Mouse (Mus musculus) neutrophil, adult 5-6 weeks (primary cell): ENCODE results near the gene Rapgef1. TPM values are rescaled to one million over a fixed set of nuclear protein-coding genes. Genes with fewer than 3 reads are reported as not detected.

Source experiments
- ATAC-seq: fragments of 151-379, 151-347 bp; 2 replicates; pipeline ENCODE4 v1.8.0; 2017; ENCODE audit warnings: mild to moderate bottlenecking, moderate TSS enrichment; ENCODE audit not compliant: insufficient number of reproducible peaks, poor library complexity, low FRiP score, severe bottlenecking; ENCODE audit errors: extremely low read depth
- total RNA-seq: library from RNA; stranded (forward); fragments of 200-1000 nt; gene quantifications from 2 replicates; pipeline ENCODE4 v1.2.3, GENCODE M21; 2017

Rapgef1 gene
- total RNA-seq, 1 experiment from 2014 or later = 93.5 TPM

DNA sequence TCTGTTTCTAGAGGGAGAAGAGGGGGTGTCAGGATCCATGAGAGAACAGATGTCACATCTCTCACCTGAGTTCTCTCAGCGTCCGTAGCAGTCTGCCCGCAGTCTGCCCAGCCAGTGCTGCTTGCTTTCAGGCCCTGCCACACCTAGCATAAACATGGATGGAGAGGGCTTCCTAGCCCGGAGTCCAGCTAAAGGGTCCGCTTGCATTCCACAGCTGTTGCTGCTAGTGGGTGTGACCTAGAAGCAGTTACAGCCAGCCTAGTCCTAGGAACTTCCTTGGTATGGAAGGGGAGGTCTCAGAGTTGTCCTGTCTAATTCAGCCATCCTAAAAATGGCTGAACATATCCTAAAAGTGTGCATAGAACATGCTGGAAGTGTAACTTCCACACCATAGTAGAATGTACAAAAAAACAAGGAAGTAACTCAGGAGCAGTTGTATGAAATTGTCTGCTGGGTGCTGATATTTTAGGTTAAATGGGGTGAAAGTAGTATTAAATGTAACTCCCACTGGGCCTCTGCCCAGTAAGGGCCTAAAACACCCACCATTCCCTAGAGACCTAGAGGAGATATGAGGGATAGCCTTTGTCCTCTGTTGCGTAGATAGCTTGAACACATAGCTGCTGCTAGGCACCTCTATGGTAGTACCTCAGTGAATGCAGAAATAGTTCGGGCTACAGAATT, 48.6 kb downstream of the Rapgef1 start:
- ATAC-seq = no peak

DNA sequence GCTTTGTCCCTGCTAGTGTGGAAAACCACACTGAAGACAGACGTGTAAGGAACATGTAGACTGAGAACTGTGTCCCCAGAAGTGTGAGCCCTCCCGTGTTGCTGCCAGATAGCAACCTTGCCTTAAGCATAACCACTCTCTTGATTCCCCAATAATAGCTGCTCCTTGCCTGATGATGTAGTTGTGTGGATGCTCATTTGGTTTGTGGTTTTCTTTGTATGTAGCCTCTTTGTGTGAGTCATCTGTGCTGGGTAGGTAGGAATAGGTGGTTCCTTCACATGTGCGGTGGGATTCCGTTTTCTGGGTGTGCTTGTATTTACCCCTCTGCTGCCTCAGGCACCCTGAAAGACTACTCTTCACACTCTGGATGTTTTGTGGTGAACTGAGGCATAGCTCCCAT, 49.4 kb downstream of the Rapgef1 start:
- no peak for ATAC-seq

DNA sequence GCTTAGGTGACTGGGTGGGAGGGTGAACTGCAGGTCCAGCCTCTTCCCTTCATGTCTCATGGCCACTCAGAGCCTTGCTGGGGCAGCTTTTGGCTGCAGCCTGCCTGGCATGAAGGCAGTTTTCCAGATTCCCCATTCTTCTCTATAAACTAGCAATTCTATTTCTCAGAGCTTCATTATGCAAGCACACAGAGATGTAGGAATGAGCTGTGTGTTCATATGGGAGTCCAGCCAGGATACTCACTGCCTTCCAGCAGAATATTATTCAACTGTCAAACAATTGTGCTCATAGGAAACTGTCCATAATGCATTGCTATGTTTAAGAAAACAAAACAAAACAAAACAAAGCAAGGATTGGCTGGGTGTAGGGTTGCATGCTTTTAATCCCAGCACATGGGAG, 50.2 kb downstream of the Rapgef1 start:
- no peak for ATAC-seq

DNA sequence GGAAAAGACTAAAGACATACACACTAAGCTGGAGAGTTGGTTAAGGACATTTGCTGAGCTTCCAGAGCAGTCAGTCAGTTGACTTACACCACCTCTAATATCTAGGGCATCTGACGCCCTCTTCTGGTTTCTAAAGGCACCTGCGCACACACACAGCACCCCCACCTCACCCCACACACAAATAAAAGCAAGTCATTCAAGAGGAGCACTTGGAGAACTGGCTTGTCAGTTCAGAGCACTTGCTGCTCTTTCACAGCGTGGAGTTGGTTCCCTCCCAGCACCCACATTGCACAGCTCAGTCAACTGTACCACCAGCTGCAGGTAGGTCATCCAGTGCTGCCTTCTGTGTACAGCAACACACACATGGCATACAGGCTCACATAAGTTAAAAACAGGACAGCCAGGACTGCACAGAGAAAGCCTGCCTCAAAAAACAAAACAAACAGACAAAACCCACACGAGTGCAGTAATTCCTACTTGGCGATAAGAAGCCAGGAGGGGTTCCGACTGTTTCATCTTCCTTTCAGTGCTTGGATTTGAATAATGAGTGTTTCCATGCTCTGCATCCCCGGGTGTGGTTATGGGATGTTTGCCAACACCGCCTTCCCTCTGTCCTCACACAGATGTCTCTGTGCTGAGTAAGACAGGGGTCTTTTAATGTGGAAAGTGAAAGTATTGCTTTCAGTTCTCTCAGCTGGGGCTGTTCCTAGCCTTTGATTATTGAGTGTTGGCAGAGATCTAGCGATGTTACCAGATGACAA, 50.9 kb downstream of the Rapgef1 start:
- ATAC-seq = peak; percentile 67

DNA sequence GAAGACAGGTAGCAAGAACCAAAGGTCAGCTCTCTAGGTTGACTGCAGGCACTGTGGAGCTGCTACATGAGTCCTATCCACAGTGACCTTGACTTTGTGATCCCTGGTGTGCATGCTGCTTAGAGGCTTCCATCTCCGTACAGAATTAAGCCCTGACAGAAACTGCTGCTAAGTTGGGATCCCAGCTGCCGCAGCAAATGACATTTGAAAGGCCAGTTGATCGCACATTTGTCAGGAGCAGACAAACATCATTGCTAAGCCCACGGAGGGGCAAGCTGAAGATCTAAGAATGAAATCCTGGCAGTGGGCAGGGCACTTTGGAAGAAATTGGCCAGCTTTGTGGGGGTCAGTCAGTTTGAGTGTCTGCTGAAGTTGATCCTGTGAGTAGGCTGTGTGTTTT, 51.9 kb downstream of the Rapgef1 start:
- no peak for ATAC-seq

DNA sequence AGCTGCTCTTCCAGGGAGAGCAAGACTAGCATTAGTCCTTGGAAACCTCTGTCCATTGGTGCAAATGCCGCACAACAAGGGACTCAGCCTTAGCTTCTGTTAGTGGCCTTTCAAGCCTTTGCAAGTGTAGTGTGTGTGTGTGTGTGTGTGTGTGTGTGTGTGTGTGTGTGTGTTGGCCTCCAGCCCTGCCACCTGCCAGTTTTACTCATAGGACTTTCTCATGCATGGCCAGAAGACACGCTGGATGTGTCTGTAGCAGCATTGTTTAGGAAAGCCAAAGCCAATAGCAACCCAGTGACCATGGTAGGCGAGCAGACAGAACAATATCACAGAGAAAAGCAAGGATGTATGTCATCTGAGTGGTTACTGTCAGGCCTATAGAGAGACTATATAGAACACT, 52.3 kb downstream of the Rapgef1 start:
- ATAC-seq = no peak

DNA sequence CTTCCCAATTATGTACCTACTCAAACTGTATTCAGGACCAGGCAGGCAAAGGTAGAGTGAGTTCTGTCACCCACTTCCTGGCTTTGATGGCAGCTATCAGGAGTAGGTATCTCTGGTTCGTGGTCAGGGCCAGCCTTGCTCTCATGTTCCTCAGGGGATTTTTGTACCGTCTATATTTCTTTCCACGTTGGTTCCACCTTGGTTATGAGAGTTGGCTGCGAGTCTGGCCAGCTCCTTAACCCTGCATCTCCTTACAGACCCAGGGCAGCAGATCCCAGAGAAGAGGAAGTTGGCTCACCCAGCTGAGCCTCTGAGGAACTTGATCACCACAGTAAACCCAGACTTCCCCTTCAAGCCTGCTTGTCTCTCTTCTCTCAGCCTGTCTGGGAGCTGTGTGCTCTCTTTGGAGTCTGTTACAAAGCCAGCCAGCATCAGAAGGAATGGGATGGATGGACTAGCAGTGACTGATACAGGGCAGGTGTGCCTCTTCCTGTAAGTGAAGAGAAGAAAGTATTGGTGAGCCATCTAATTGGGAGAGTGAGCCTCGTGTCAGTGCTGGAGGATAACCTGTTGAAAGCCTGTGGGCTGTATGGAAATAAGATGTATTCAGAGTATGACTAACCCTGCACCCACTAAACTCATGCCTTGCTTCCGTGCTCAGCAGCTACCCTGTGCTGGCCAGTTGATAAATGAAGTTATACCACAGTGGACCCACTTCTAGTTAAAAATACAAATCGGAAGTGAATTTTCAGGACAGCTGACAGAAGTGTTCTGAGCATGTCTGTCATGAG, 53.4 kb downstream of the Rapgef1 start:
- ATAC-seq = peak; percentile 73

DNA sequence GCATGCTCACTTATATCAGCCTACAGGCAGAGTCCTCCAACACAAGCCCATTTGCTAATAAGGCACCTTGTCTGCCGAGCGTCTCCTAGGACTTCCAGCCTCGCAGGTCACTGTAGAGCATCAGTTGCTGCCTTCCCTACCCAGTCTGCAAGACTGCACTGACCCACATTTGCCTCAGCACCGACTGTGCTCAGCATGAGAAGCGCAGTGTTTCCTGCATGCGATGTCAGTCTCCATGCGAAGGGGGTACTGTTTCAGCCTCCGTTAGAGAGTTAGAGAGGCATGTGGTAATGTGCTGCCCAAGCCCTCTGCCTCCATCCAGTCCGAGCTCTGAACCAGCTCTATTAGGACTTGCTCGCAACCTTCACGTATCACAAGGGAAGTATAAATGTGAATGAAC, 54.6 kb downstream of the Rapgef1 start:
- ATAC-seq = no peak

DNA sequence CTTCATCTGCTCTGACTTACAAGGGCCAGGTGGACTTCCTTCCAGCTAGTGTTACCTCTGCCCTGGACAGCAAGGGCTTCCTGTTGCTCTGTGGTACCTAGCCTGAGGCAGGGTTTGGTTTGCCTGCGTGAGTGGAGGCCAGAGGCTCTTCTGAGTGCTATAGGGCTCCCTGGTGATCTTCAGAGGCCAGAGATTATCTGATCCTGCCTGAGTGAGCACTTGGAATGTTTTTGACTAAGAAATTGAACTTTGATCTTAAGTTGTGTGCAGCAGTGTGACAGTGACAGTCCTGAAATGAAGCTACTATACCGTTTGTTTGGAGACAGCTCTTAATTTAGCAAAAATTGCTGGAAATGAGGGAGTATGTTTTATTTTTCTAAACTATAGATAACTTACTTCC, 55.0 kb downstream of the Rapgef1 start:
- no peak for ATAC-seq

DNA sequence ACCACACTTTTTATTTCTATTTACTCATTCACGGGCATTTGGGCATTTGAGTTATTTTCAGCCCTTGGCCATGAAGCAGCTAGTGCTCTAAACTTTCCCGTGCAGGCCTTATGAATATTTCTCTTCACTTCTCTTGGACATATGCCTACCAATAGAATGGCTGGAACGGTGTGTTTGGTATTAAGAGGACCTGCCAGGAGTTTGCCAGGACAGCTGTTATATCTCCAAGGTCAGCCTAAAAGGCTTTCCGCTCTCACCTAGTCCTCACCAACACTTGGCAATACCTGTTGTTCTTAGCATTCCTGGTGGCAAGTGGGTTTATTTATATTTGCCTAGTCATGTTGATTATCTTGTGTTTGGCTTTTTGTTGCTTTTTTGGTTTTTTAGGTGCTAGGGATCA, 56.3 kb downstream of the Rapgef1 start:
- no peak for ATAC-seq

DNA sequence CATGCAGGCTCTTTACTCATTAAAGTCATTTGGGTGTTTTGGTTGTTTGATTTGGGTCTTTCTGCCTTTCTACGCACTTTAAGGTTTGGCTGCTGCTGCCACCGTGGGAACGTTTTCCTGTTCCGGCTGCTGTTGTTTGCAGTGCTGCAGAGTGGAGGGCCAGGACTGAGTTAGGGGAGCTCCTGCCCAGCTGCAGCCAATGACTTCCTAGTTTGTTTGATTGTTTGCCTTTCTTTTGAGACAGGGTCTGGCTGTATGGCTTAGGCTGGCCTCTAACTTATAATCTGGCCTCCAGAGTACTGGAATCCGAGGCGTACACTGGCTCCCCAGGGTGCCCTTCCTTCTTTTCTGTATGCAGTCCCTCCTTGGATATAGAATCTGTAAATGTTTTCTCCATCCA, 57.0 kb downstream of the Rapgef1 start:
- no peak for ATAC-seq

DNA sequence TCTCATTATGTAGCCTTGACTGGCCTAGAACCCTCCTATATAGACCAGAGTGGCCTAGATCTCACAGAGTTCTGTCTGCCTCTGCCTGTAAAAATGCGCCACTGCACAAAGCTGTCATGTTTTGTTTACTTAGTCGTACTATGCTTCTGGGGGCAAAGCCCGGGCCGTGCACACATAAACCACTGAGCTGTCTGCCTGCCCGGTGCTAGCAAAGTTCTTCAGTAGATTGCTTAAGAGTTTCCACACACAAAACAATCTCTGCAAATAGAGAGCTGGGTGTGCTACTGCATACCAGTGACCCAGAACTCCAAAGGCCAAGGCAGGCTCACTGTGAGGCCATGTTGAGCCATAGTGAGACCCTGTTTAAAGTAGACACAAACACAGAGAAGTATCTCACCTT, 58.3 kb downstream of the Rapgef1 start:
- ATAC-seq = no peak

DNA sequence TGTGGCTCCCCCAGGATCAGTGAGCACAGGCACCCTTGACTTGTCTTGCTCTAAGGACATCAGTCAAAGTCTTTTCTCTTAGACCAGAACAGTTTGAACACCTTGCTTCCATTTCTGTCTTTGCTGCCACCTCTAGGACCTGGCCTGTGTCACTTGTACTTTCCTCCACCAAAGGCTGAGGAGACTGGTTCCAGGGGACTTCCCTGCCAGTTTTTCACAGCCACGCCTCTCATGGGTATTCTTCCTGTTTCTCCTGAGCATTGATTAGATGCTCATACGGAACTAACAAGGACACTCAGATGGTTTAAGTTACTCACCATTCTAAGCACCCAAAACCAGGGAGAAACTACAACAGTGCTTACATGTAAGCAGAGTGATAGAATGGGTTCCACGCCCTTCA, 59.0 kb downstream of the Rapgef1 start:
- ATAC-seq = no peak

DNA sequence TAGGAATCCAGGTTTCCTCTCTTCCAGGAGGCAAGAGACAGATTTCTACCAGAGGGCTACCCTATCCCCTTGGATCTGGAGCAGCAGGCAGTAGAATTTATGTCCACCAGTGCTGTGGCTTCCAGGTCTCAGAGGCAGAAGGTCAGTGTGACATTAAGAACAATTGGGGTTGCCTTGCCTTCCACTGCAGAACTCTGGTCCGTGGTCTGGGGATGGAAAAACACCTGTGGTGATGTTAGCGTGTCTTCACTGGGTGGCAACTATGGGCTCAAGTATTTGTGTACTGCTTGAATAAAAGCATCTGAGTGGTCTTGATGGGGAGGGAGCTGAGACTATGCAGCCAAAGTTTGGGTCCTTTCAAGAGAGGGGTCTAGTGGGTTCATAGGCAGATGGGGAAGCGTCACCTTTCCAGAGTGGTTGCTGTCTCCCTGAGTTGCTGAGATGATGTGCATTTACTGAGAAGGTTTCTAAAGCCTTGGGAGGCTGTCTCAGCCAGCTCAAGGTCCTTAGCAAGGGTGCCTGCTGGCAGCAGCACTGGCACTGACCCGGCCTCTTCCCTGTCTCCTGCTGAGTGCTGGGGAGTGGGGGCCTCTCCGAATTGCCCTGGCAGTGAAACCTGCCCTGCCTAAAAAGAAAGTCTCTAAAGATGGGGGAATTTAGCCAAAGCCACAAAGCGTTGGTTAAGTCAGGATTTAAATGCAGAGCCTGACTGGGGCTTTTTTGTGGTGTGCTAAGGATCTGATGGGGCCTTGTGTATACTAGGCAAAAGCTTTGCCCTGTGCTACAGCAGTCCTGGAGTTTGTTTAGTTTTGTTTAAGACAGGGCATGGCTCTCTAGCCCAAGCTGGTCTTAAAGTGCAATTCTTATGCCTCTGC, 60.4 kb downstream of the Rapgef1 start:
- no peak for ATAC-seq

DNA sequence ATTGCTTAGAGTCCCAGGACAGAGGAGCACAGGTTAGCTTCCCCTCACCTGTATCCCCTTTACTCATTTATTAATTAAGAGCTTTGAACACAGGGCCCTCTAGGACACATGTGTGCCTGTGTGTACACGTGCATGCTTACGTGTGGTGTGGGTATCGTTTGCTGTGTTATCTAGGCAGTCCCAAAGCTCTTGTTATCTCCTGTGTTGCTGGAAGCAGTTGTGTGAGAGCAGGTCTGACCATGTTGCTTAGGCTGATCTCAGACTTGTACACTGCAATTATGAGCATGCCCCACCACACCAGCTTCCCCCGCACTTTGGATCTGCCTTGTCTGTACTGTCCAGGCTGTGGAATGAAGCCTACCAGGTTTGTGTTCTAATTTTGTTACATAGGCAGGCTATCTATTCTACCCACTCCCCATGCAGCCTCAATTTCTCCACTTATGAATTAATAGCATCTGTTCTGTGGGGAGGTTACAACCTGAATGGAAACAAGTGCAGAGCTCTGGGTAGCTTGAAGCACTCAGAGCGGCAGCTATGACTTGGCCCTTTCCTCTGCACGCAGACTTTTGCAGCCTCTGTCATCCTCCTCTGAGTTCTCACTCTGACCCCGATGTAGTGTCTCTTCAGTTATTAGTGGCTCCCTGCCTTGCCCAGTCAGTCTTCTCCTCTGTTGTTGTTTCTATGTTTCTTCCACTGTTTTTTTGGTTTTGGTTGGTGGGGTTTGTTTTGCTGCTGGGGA, 63.9 kb downstream of the Rapgef1 start:
- no peak for ATAC-seq

DNA sequence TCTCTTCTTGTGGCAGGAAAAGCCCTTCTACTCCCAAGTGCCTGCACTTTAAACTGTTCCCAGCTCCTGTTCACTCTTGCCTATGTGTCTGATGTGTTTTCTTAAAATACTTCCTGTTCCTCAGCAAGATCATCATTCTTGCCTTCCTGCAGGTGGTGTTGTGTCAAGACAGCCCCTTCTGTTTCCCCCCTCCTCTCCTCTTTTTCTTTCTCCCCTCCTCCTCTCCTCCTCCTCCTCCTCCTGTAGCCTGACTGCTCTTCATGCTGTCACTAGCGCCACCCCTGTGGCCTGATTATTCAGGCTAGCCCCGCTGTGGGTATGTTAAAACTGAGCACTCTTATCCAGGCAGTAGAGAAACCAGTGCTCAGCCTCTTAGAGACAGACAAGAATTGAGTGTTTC, 65.0 kb downstream of the Rapgef1 start:
- ATAC-seq = no peak

DNA sequence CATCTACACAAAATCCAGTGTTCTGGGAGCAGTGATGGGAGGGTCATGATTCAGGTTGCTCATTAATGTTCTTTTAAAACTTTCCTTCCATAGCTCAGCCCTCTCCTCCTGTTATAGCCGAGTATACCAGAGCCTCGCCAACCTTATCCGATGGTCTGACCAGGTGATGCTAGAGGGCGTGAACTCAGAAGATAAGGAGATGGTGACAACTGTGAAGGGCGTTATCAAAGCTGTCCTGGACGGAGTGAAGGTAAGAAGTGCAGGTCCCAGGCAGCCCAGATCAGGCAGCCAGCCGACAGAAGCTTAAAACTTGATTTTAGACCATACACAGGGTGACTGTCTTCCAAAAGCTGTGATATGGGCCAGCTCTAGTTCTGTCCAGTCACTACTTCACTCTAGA, 69.5 kb downstream of the Rapgef1 start:
- no peak for ATAC-seq

DNA sequence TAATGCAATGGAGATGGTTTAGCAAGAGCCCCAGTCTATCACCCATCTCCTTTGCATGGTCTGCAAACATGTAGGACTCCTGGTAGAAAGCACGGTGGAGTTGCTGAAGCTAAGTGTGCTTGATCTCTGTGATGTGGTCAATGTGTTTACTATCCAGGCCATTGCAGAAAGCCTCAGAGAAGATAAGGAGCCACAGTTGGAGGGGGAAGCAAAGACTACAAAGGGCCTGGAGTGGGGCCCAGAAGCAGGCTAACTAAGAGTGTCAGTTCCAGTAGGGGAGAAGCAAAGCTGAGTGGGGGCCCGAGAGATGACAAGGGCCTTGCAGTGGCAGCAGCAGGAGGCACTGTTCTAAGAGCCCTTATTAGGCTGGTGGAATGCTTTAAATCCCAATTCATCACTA, 70.0 kb downstream of the Rapgef1 start:
- no peak for ATAC-seq
